In the genomic region with DNA sequence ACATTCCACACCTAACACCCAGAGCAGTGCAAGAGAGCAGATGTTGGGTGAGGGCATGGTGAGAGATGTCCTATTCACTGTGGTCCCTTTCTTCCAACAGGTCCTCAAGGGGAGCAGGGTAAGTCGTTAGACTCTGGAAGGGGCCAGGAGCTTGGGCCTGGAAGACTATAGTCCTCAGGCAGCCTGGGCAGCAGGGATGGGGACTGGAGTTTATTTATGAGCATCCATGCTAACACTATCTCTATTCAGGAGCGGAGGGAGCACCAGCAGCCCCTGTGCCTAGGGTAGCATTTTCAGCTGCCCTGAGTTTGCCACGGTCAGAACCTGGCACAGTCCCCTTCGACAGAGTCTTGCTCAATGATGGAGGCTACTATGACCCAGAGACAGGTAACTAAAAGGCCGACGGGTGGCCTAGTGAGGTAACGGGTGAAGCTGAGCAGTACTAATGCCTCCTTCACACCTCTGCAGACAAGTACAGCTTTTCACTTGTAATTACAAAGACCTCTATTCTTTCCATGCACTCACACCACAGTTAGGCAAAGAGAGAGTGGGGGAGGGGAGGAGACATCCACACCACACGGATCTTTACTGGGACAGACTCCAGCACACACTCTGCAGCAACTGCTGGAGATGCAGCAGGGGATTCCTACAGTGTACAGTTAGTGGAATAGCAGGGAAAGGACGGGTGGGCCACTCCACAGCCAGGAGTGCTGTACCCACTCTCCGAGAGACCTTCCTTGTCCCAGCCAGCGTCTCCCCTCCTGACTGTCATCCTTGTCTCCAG, we compare ENCODE assay signal across 8 mouse cellular contexts. TPM values are rescaled to one million over a fixed set of nuclear protein-coding genes. Genes with fewer than 3 reads are reported as not detected.
DNase-seq lines count a peak whose midpoint lies in the region; ATAC-seq lines count a peak whose summit lies in the region.
"Had no signal": no experiment of that assay in that cellular context is flagged by ENCODE, and none has a peak within 500 bp of the region (broad histone marks: within the 10 kb centered on the region; RNA-seq: fewer than 3 reads in every experiment).

No protein-coding gene starts in this region.

- H3K27me3 ChIP-seq in kidney, embryonic 14.5 days (ENCODE audit: control insufficient read depth, insufficient read depth, low read length): no peaks in the 10 kb centered on the region
- no peaks in the 10 kb centered on the region for H3K27me3 ChIP-seq in liver, embryonic 11.5 days (replicated peaks; ENCODE audit: control insufficient read depth, insufficient read depth, low read length)

- no peaks in the 10 kb centered on the region for H3K9me3 ChIP-seq in kidney, embryonic 14.5 days (ENCODE audit: control insufficient read depth, low read length)
- H3K9me3 ChIP-seq in liver, embryonic 11.5 days (ENCODE audit: control insufficient read depth, low read length): no peaks in the 10 kb centered on the region

- H3K4me2 ChIP-seq in kidney, embryonic 14.5 days (replicated peaks; ENCODE audit: low read depth, low read length): no peak overlapping the region
- peak overlapping the region; percentile 98; the same call in 1 of the 2 replicates for H3K4me2 ChIP-seq in liver, embryonic 11.5 days

- 75% methylated on average over 11 of the region's 11 CpGs for WGBS in kidney, embryonic 14.5 days
- WGBS in liver, embryonic 11.5 days: 79% methylated on average over 11 of the region's 11 CpGs

- H3K36me3 ChIP-seq in kidney, embryonic 14.5 days (ENCODE audit: control insufficient read depth, insufficient read depth, low read length): peaks cover 45% of the 10 kb centered on the region
- H3K36me3 ChIP-seq in liver, embryonic 11.5 days (ENCODE audit: control insufficient read depth, insufficient read depth, low read length): peaks cover 26% of the 10 kb centered on the region

- H3K27ac ChIP-seq in kidney, embryonic 14.5 days (ENCODE audit: low read depth, low read length): no peak overlapping the region
- no peak overlapping the region for H3K27ac ChIP-seq in liver, embryonic 11.5 days (ENCODE audit: low read depth, low read length)
- H3K27ac ChIP-seq: liver, embryonic 14.5 days had no signal

- no peak overlapping the region for H3K9ac ChIP-seq in kidney, embryonic 14.5 days (ENCODE audit: low read depth, low read length)
- no peak overlapping the region for H3K9ac ChIP-seq in liver, embryonic 11.5 days (ENCODE audit: low read depth, low read length)

- H3K4me1 ChIP-seq in kidney, embryonic 14.5 days (ENCODE audit: control insufficient read depth, insufficient read depth, low read length): peaks cover 22% of the 10 kb centered on the region
- H3K4me1 ChIP-seq in liver, embryonic 11.5 days (replicated peaks; ENCODE audit: control insufficient read depth, insufficient read depth, low read length): peaks cover 38% of the 10 kb centered on the region

- DNase-seq in kidney, adult 9 months: peak; percentile 42
- DNase-seq in ES-CJ7 (ENCODE audit: low read depth, low spot score) (peak; percentile 66), R1 (ENCODE audit: low read depth, low spot score) (peak; percentile 49)
- no peak for DNase-seq in liver, embryonic 11.5 days (ENCODE audit: low spot score)
- no peak for DNase-seq in thymus, postnatal 14 days
- no peak for DNase-seq in frontal cortex, adult 2 months (ENCODE audit: extremely low spot score in 1 of 2, low spot score in 1 of 2)

- H3K4me3 ChIP-seq in kidney, embryonic 14.5 days (ENCODE audit: low read length): no peak overlapping the region
- no peak overlapping the region for H3K4me3 ChIP-seq in liver, embryonic 11.5 days (ENCODE audit: low read depth, low read length)

- no peak for ATAC-seq in kidney, embryonic 14.5 days (ENCODE audit: low FRiP score, low TSS enrichment)
- no peak for ATAC-seq in liver, embryonic 11.5 days (replicated peaks; ENCODE audit: low FRiP score)

RNA-seq across cellular contexts. Expression of gene Khk, which starts 1.2 kb away (rescaled TPM):
- polyA plus RNA-seq in kidney, embryonic 14.5 days (2014; fragmentation: Nextera tagmentation; extraction: Ambion mirVana): 29.7 and 31.4 TPM in 2 replicates
- polyA plus RNA-seq in liver, embryonic 11.5 days (2014; fragmentation: Nextera tagmentation; extraction: Ambion mirVana): 58.6 and 60.2 TPM in 2 replicates
- 28.4 and 30.6 TPM in 2 replicates for polyA plus RNA-seq in frontal cortex, adult 2 months (2012; rRNA removed)

RNA-seq across cellular contexts. Expression of gene Emilin1, which starts 6.8 kb away (rescaled TPM):
- 170 and 191 TPM in 2 replicates for polyA plus RNA-seq in kidney, embryonic 14.5 days (2014; fragmentation: Nextera tagmentation; extraction: Ambion mirVana)
- 89.5 and 95.1 TPM in 2 replicates for polyA plus RNA-seq in liver, embryonic 11.5 days (2014; fragmentation: Nextera tagmentation; extraction: Ambion mirVana)
- 4.2 and 4.7 TPM in 2 replicates for polyA plus RNA-seq in frontal cortex, adult 2 months (2012; rRNA removed)

RNA-seq across cellular contexts. Expression of gene Ost4, which starts 12.4 kb away (rescaled TPM):
- polyA plus RNA-seq in kidney, embryonic 14.5 days (2014; fragmentation: Nextera tagmentation; extraction: Ambion mirVana): 500 and 653 TPM in 2 replicates
- 467 and 501 TPM in 2 replicates for polyA plus RNA-seq in liver, embryonic 11.5 days (2014; fragmentation: Nextera tagmentation; extraction: Ambion mirVana)
- polyA plus RNA-seq in frontal cortex, adult 2 months (2012; rRNA removed): 158 and 207 TPM in 2 replicates

RNA-seq across cellular contexts. Expression of gene Cgref1, which starts 25.4 kb away (rescaled TPM):
- 7.5 and 10.4 TPM in 2 replicates for polyA plus RNA-seq in kidney, embryonic 14.5 days (2014; fragmentation: Nextera tagmentation; extraction: Ambion mirVana)
- 5.4 and 8.2 TPM in 2 replicates for polyA plus RNA-seq in liver, embryonic 11.5 days (2014; fragmentation: Nextera tagmentation; extraction: Ambion mirVana)
- 25.6 and 39.1 TPM in 2 replicates for polyA plus RNA-seq in frontal cortex, adult 2 months (2012; rRNA removed)

RNA-seq across cellular contexts. Expression of gene Agbl5, which starts 31.5 kb away (rescaled TPM):
- 19.5 and 27.1 TPM in 2 replicates for polyA plus RNA-seq in kidney, embryonic 14.5 days (2014; fragmentation: Nextera tagmentation; extraction: Ambion mirVana)
- 12.4 and 14.4 TPM in 2 replicates for polyA plus RNA-seq in liver, embryonic 11.5 days (2014; fragmentation: Nextera tagmentation; extraction: Ambion mirVana)
- polyA plus RNA-seq in frontal cortex, adult 2 months (2012; rRNA removed): 24.2 and 25.4 TPM in 2 replicates

Comparison
In these comparisons a context has a peak if more than half of its experiments do, and no peak if none do; other contexts are left out.
1. DNase-seq: peak in kidney, adult 9 months (single experiment), ES-CJ7 (single experiment) and R1 (single experiment); none in liver, embryonic 11.5 days (single experiment), thymus, postnatal 14 days (single experiment) and frontal cortex, adult 2 months (0 of 2).
2. RNA of gene Emilin1, which starts 6.8 kb away (polyA plus RNA-seq): 170 to 191 TPM in kidney, embryonic 14.5 days and 89.5 to 95.1 TPM in liver, embryonic 11.5 days; 4.2 to 4.7 TPM in frontal cortex, adult 2 months; every median in the first group is over 10 times any median in the second.